Mouse (Mus musculus): ENCODE data around the gene Timm44. TPM values are rescaled to one million over a fixed set of nuclear protein-coding genes. Genes with fewer than 3 reads are reported as not detected.
A peak's percentile ranks its signal among the peaks of the same experiment; 100 is the strongest.

The Timm44 gene
- total and polyA plus RNA-seq, 3 experiments, result 174 to 199 TPM; not detected in 1

DNA sequence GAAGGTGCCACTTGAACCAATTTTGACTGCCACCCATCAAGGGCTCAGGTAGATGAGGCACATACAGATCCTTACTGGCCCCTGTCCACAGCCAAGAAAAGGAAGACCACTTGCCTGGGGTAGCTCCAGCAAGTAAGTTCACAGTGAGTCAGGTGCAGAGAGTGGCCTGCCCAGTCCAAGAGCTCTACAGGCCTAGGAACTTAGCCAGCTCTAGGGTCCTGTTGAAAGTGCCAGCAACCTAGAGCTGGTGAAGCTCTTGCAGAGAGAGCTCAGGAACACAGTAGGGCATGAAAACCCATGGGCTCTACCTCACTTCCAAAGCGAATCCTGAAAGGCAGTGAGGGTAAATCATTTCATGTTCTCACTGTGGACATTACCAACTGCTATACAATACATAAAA is 44.7 kb upstream of the Timm44 start:
- H3K27ac ChIP-seq (ENCODE audit: control insufficient read depth, low read depth, low read length), result no peak overlapping the region
- H3K36me3 ChIP-seq (ENCODE audit: control insufficient read depth in 1 of 2, insufficient read depth in 2 of 2, low read length in 2 of 2), result peaks cover 31 to 52% of the 10 kb centered on the region in 2 experiments
- peaks cover 16 to 20% of the 10 kb centered on the region in 2 experiments for H3K4me1 ChIP-seq (ENCODE audit: control insufficient read depth in 1 of 2, insufficient read depth in 2 of 2, low read length in 2 of 2)

DNA sequence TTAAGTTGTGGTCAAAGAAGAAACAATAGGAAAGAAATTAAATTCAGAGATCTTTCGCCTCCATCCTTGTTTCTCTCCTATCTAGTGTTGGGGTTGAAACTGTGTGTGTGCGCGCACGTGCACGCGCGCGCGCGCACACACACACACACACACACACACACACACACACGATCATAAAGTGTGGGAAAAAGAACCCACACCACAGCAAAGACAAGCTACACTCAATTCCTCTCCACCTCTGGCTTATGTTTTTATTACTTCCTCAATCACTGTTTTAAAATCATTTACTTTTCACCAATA is 43.8 kb upstream of the Timm44 start:
- Histone ChIP-seq H3K27me3 (ENCODE audit: control insufficient read depth in 1 of 2, insufficient read depth in 2 of 2, low read length in 2 of 2) (no peaks in the 10 kb centered on the region), H3K36me3 (ENCODE audit: control insufficient read depth in 1 of 2, insufficient read depth in 2 of 2, low read length in 2 of 2) (peaks cover 32 to 52% of the 10 kb centered on the region in 2 experiments), H3K27ac (ENCODE audit: control insufficient read depth, low read depth, low read length) (no peak overlapping the region), H3K9me3 (replicated peaks; ENCODE audit: insufficient read depth, low read length) (no peaks in the 10 kb centered on the region), H3K4me1 (ENCODE audit: control insufficient read depth in 1 of 2, insufficient read depth in 2 of 2, low read length in 2 of 2) (peaks cover 16 to 20% of the 10 kb centered on the region in 2 experiments), H3K9ac (ENCODE audit: control insufficient read depth, low read depth, low read length, poor library complexity, severe bottlenecking) (no peak overlapping the region), H3K79me2 (ENCODE audit: control insufficient read depth, insufficient read depth, low read length, poor library complexity) (peaks cover 88% of the 10 kb centered on the region), H3K4me3 (ENCODE audit: control insufficient read depth in 1 of 2, insufficient read depth in 1 of 2, low read depth in 2 of 2, low read length in 2 of 2) (no peak overlapping the region)
- no peak for DNase-seq (ENCODE audit: low read depth, low spot score)
- no peak for TF ChIP-seq CTCF (IDR thresholded peaks at IDR 0.05 in 2 of 3, conservative IDR thresholded peaks at IDR 0.05 in 1 of 3; ENCODE audit: control insufficient read depth in 1 of 3, insufficient read depth in 1 of 3, low read depth in 2 of 3, low read length in 3 of 3, poor library complexity in 1 of 3, severe bottlenecking in 1 of 3)
- no peak for TF ChIP-seq RAD21 (IDR thresholded peaks at IDR 0.05; ENCODE audit: low read depth, low read length)
- TF ChIP-seq ETS1 (IDR thresholded peaks at IDR 0.05; ENCODE audit: low read depth, low read length), result peak; percentile 38; the same call in 1 of the 2 replicates
- TF ChIP-seq ZNF384 (IDR thresholded peaks at IDR 0.05; ENCODE audit: low read depth, low read length), result no peak
- no peak for TF ChIP-seq KAT2A (conservative IDR thresholded peaks at IDR 0.05; ENCODE audit: low read depth, low read length)
- TF ChIP-seq MAX (IDR thresholded peaks at IDR 0.05; ENCODE audit: low read length), result no peak
- no peak for TF ChIP-seq MYB (IDR thresholded peaks at IDR 0.05; ENCODE audit: low read depth, low read length)
- no peak for TF ChIP-seq MEF2A (IDR thresholded peaks at IDR 0.05; ENCODE audit: extremely low read depth, insufficient replicate concordance, low read depth, low read length, poor library complexity, severe bottlenecking)
- 0 out of 4 replicates have a peak, but pooled peaks of 1 of the 2 experiments have one; percentile 13 for TF ChIP-seq EP300 (IDR thresholded peaks at IDR 0.05; ENCODE audit: low read depth in 1 of 2, low read length in 2 of 2)
- TF ChIP-seq NRF1 (IDR thresholded peaks at IDR 0.05; ENCODE audit: insufficient read depth, low read depth, low read length, poor library complexity, severe bottlenecking), result no peak
- TF ChIP-seq POLR2AphosphoS5 (IDR thresholded peaks at IDR 0.05; ENCODE audit: borderline replicate concordance, low read depth, low read length), result no peak
- no peak for TF ChIP-seq UBTF (IDR thresholded peaks at IDR 0.05; ENCODE audit: borderline replicate concordance, insufficient read depth, low read depth, low read length)
- no peak for TF ChIP-seq JUND (IDR thresholded peaks at IDR 0.05; ENCODE audit: low read depth, low read length)
- TF ChIP-seq POLR2A (IDR thresholded peaks at IDR 0.05; ENCODE audit: control insufficient read depth in 1 of 2, insufficient read depth in 1 of 2, low read depth in 1 of 2, low read length in 2 of 2, poor library complexity in 1 of 2), result no peak
- no peak for TF ChIP-seq MAFK (IDR thresholded peaks at IDR 0.05; ENCODE audit: borderline replicate concordance, low read depth, low read length)
- no peak for TF ChIP-seq POLR2AphosphoS2 (IDR thresholded peaks at IDR 0.05; ENCODE audit: low read length)
- TF ChIP-seq CHD1 (IDR thresholded peaks at IDR 0.05; ENCODE audit: low read depth, low read length), result no peak
- TF ChIP-seq TCF12 (IDR thresholded peaks at IDR 0.05; ENCODE audit: low read depth, low read length), result no peak
- TF ChIP-seq RCOR1 (IDR thresholded peaks at IDR 0.05; ENCODE audit: low read depth, low read length), result no peak
- TF ChIP-seq ZMIZ1 (IDR thresholded peaks at IDR 0.05; ENCODE audit: low read depth, low read length), result no peak
- TF ChIP-seq USF2 (IDR thresholded peaks at IDR 0.05; ENCODE audit: borderline replicate concordance in 1 of 2, insufficient read depth in 1 of 2, low read depth in 1 of 2, low read length in 2 of 2), result no peak
- TF ChIP-seq MYC (IDR thresholded peaks at IDR 0.05; ENCODE audit: low read depth, low read length), result no peak
- TF ChIP-seq ZKSCAN1 (IDR thresholded peaks at IDR 0.05; ENCODE audit: low read depth, low read length), result no peak
- TF ChIP-seq MXI1 (IDR thresholded peaks at IDR 0.05; ENCODE audit: low read depth, low read length), result peak; percentile 63; the same call in 1 of the 2 replicates
- no peak for TF ChIP-seq TBP (IDR thresholded peaks at IDR 0.05; ENCODE audit: low read depth, low read length)
- TF ChIP-seq E2F4 (IDR thresholded peaks at IDR 0.05; ENCODE audit: borderline replicate concordance, low read depth, low read length), result no peak
- TF ChIP-seq BHLHE40 (IDR thresholded peaks at IDR 0.05; ENCODE audit: borderline replicate concordance, low read depth, low read length), result peak; percentile 91
- no peak for TF ChIP-seq NELFE (IDR thresholded peaks at IDR 0.05; ENCODE audit: low read depth, low read length)
- no peak for TF ChIP-seq HCFC1 (IDR thresholded peaks at IDR 0.05; ENCODE audit: low read depth, low read length)

More for the DNA sequence above, 44.7 kb upstream of the Timm44 start:
- no peak for TF ChIP-seq POLR2A (IDR thresholded peaks at IDR 0.05; ENCODE audit: control insufficient read depth in 1 of 2, insufficient read depth in 1 of 2, low read depth in 1 of 2, low read length in 2 of 2, poor library complexity in 1 of 2)
- TF ChIP-seq MEF2A (IDR thresholded peaks at IDR 0.05; ENCODE audit: extremely low read depth, insufficient replicate concordance, low read depth, low read length, poor library complexity, severe bottlenecking), result no peak
- TF ChIP-seq TBP (IDR thresholded peaks at IDR 0.05; ENCODE audit: low read depth, low read length), result no peak
- no peak for TF ChIP-seq CTCF (IDR thresholded peaks at IDR 0.05 in 2 of 3, conservative IDR thresholded peaks at IDR 0.05 in 1 of 3; ENCODE audit: control insufficient read depth in 1 of 3, insufficient read depth in 1 of 3, low read depth in 2 of 3, low read length in 3 of 3, poor library complexity in 1 of 3, severe bottlenecking in 1 of 3)
- TF ChIP-seq ELF1 (IDR thresholded peaks at IDR 0.05; ENCODE audit: low read depth, low read length), result no peak
- no peak for TF ChIP-seq CHD2 (IDR thresholded peaks at IDR 0.05; ENCODE audit: low read length)
- no peak for TF ChIP-seq JUND (IDR thresholded peaks at IDR 0.05; ENCODE audit: low read depth, low read length)
- Histone ChIP-seq H3K79me2 (ENCODE audit: control insufficient read depth, insufficient read depth, low read length, poor library complexity) (peaks cover 89% of the 10 kb centered on the region), H3K9me3 (replicated peaks; ENCODE audit: insufficient read depth, low read length) (no peaks in the 10 kb centered on the region), H3K27me3 (ENCODE audit: control insufficient read depth in 1 of 2, insufficient read depth in 2 of 2, low read length in 2 of 2) (no peaks in the 10 kb centered on the region), H3K4me3 (ENCODE audit: control insufficient read depth in 1 of 2, insufficient read depth in 1 of 2, low read depth in 2 of 2, low read length in 2 of 2) (no peak overlapping the region), H3K9ac (ENCODE audit: control insufficient read depth, low read depth, low read length, poor library complexity, severe bottlenecking) (no peak overlapping the region)
- no peak for DNase-seq (ENCODE audit: low read depth, low spot score)
